8 mouse cellular contexts compared by ENCODE assay signal in the genomic region with DNA sequence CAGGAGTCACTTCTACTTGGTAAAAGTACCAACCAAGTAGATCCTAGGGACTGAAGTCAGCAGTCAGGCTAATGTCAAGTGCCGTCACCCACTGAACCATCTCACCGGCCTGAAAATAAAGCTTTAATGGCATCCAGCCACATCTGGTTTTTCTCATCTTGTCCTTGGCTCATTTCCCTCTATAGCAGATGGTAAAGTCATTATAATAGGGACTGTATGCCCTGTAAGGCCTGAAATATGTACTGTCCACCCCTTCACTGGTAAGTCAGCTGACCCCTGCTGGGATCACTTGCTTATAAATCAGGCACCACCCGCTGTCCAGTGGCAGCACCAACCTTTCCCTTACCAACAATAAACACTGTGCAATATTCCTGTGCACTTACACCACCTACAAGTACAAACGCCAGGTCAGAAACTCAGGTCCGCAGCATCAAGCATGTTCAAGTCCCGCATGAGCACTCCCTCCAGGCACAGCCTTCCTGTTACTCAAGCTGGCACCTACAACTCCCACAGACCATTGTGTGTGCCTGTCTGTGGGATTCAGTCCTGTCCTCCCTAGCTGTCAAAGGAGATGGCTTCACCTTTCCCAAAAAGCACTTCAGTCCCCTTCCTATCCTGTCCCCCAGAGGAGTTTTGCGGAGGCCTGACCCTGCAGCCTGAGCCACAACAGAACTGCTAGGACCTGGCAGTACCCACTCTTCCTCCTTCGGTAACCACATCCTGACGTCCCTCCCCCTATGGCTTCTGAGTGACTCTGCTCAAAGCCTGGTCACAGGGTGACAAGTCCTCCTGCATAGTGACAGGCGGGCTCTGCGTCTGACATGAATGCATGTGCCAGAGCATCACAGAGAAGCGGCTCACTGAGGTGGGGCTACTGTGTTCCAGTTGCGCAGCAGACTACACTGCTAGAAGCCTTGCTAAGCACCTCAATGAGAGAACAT. TPM values are rescaled to one million over a fixed set of nuclear protein-coding genes. Genes with fewer than 3 reads are reported as not detected.
A peak's percentile ranks its signal among the peaks of the same experiment; 100 is the strongest.
DNase-seq lines count a peak whose midpoint lies in the region; ATAC-seq and TF ChIP-seq lines count a peak whose summit lies in the region.
"Had no signal": no experiment of that assay in that cellular context is flagged by ENCODE, and none has a peak within 500 bp of the region (broad histone marks: within the 10 kb centered on the region; RNA-seq: fewer than 3 reads in every experiment).

No protein-coding gene starts in this region.

- no peaks in the 10 kb centered on the region for H3K27me3 ChIP-seq in heart, embryonic 11.5 days (ENCODE audit: control insufficient read depth, insufficient read depth, low read length)
- H3K27me3 ChIP-seq in liver, embryonic 15.5 days = no peaks in the 10 kb centered on the region
- H3K27me3 ChIP-seq in stomach, postnatal 0 days (ENCODE audit: control insufficient read depth, insufficient read depth, low read length) = no peaks in the 10 kb centered on the region
- H3K27me3 ChIP-seq: hindbrain, embryonic 12.5 days had no signal

- no peak for ATAC-seq in heart, embryonic 11.5 days (replicated peaks; ENCODE audit: insufficient number of reproducible peaks, low FRiP score, low TSS enrichment)
- peak; percentile 27; the same call in 1 of the 2 replicates for ATAC-seq in liver, embryonic 15.5 days (ENCODE audit: insufficient read depth)
- ATAC-seq in stomach, postnatal 0 days (ENCODE audit: low FRiP score, low TSS enrichment) = no peak; the same call in 1 of the 2 replicates

- no peak overlapping the region for H3K4me2 ChIP-seq in heart, embryonic 11.5 days
- no peak overlapping the region for H3K4me2 ChIP-seq in liver, embryonic 15.5 days
- H3K4me2 ChIP-seq in stomach, postnatal 0 days (replicated peaks; ENCODE audit: low read depth) = no peak overlapping the region
- H3K4me2 ChIP-seq: hindbrain, embryonic 12.5 days had no signal

- no peak for TF ChIP-seq EP300 in stomach, postnatal 0 days (optimal IDR thresholded peaks at IDR 0.05)

- no peaks in the 10 kb centered on the region for H3K9me3 ChIP-seq in heart, embryonic 11.5 days (replicated peaks; ENCODE audit: control insufficient read depth, low read length)
- no peaks in the 10 kb centered on the region for H3K9me3 ChIP-seq in liver, embryonic 15.5 days (replicated peaks)
- no peaks in the 10 kb centered on the region for H3K9me3 ChIP-seq in stomach, postnatal 0 days (ENCODE audit: control insufficient read depth, low read length)
- H3K9me3 ChIP-seq: hindbrain, embryonic 12.5 days had no signal

- WGBS in heart, embryonic 11.5 days (ENCODE audit: insufficient replicate concordance) = 80% methylated on average over 13 of the region's 13 CpGs
- 62% methylated on average over 13 of the region's 13 CpGs for WGBS in liver, embryonic 15.5 days (ENCODE audit: insufficient replicate concordance)
- 73% methylated on average over 13 of the region's 13 CpGs for WGBS in stomach, postnatal 0 days

- peak overlapping the region; percentile 28; the same call in 1 of the 2 replicates for H3K9ac ChIP-seq in heart, embryonic 11.5 days (ENCODE audit: low read depth, low read length)
- no peak overlapping the region for H3K9ac ChIP-seq in liver, embryonic 15.5 days
- 0 out of 2 replicates have a peak overlapping the region, but pooled peaks have one; percentile 18 for H3K9ac ChIP-seq in stomach, postnatal 0 days (ENCODE audit: low read length)
- H3K9ac ChIP-seq: hindbrain, embryonic 12.5 days had no signal

- no peak overlapping the region for H3K4me3 ChIP-seq in heart, embryonic 11.5 days (ENCODE audit: low read depth, low read length)
- H3K4me3 ChIP-seq in liver, embryonic 15.5 days (replicated peaks) = no peak overlapping the region
- no peak overlapping the region for H3K4me3 ChIP-seq in stomach, postnatal 0 days (ENCODE audit: low read depth, low read length)
- H3K4me3 ChIP-seq: hindbrain, embryonic 12.5 days had no signal

- peak overlapping the region; percentile 15; the same call in 1 of the 2 replicates for H3K27ac ChIP-seq in heart, embryonic 11.5 days (ENCODE audit: low read depth, low read length)
- no peak overlapping the region for H3K27ac ChIP-seq in liver, embryonic 15.5 days (replicated peaks)
- peak overlapping the region; percentile 73 for H3K27ac ChIP-seq in stomach, postnatal 0 days (replicated peaks)
- H3K27ac ChIP-seq: hindbrain, embryonic 12.5 days had no signal

- H3K4me1 ChIP-seq in heart, embryonic 11.5 days (ENCODE audit: control insufficient read depth, insufficient read depth, low read length) = peaks cover 12% of the 10 kb centered on the region; the same call in 1 of the 2 replicates
- peaks cover 44% of the 10 kb centered on the region for H3K4me1 ChIP-seq in liver, embryonic 15.5 days (replicated peaks)
- peaks cover 5% of the 10 kb centered on the region for H3K4me1 ChIP-seq in stomach, postnatal 0 days (replicated peaks; ENCODE audit: control insufficient read depth, insufficient read depth)

- TF ChIP-seq CTCF in stomach, postnatal 0 days (IDR thresholded peaks at IDR 0.05; ENCODE audit: low read depth) = no peak

- peak; percentile 43 to 50 for DNase-seq in spleen, postnatal 36 days (ENCODE audit: low spot score in 2 of 2)
- DNase-seq in spleen, adult 18-20 months = no peak
- DNase-seq in stomach, postnatal 0 days (ENCODE audit: low spot score) = no peak
- DNase-seq in right cerebral cortex, adult 2 months (ENCODE audit: low spot score in 2 of 2) = no peak
- DNase-seq in cerebellum, adult 11 months = no peak

- peaks cover 21% of the 10 kb centered on the region for H3K36me3 ChIP-seq in heart, embryonic 11.5 days (ENCODE audit: control insufficient read depth, insufficient read depth, low read length)
- H3K36me3 ChIP-seq in liver, embryonic 15.5 days (replicated peaks) = peaks cover 75% of the 10 kb centered on the region
- peaks cover 18% of the 10 kb centered on the region for H3K36me3 ChIP-seq in stomach, postnatal 0 days (ENCODE audit: control insufficient read depth, insufficient read depth, low read length)

RNA-seq across cellular contexts. Expression of a gene that starts 8.9 kb away (rescaled TPM):
- 32.9 and 33.4 TPM in 2 replicates for polyA plus RNA-seq in heart, embryonic 11.5 days (2014; fragmentation: Nextera tagmentation; extraction: Ambion mirVana)
- 17.4 and 20.9 TPM in 2 replicates for polyA plus RNA-seq in liver, embryonic 15.5 days (2015; fragmentation: Nextera tagmentation; extraction: Ambion mirVana)
- 39.5 and 44.4 TPM in 2 replicates for polyA plus RNA-seq in stomach, postnatal 0 days (2015; fragmentation: Nextera tagmentation; extraction: Ambion mirVana)

RNA-seq across cellular contexts. Expression of a gene that starts 23.6 kb away (rescaled TPM):
- polyA plus RNA-seq in heart, embryonic 11.5 days (2014; fragmentation: Nextera tagmentation; extraction: Ambion mirVana) = 260 and 262 TPM in 2 replicates
- 11.7 and 16.9 TPM in 2 replicates for polyA plus RNA-seq in liver, embryonic 15.5 days (2015; fragmentation: Nextera tagmentation; extraction: Ambion mirVana)
- 15.5 and 16.5 TPM in 2 replicates for polyA plus RNA-seq in stomach, postnatal 0 days (2015; fragmentation: Nextera tagmentation; extraction: Ambion mirVana)

RNA-seq across cellular contexts. Expression of a gene that starts 31.5 kb away (rescaled TPM):
- 1,570 and 1,662 TPM in 2 replicates for polyA plus RNA-seq in heart, embryonic 11.5 days (2014; fragmentation: Nextera tagmentation; extraction: Ambion mirVana)
- polyA plus RNA-seq in liver, embryonic 15.5 days (2015; fragmentation: Nextera tagmentation; extraction: Ambion mirVana) = 0.39 and 1.3 TPM in 2 replicates
- 24.4 and 30.4 TPM in 2 replicates for polyA plus RNA-seq in stomach, postnatal 0 days (2015; fragmentation: Nextera tagmentation; extraction: Ambion mirVana)

RNA-seq across cellular contexts. Expression of a gene that starts 32.1 kb away (rescaled TPM):
- polyA plus RNA-seq in heart, embryonic 11.5 days (2014; fragmentation: Nextera tagmentation; extraction: Ambion mirVana) = 2.8 and 4.6 TPM in 2 replicates
- polyA plus RNA-seq in liver, embryonic 15.5 days (2015; fragmentation: Nextera tagmentation; extraction: Ambion mirVana) = 1.4 and 1.8 TPM in 2 replicates
- polyA plus RNA-seq in stomach, postnatal 0 days (2015; fragmentation: Nextera tagmentation; extraction: Ambion mirVana) = 25.2 and 33.3 TPM in 2 replicates

RNA-seq across cellular contexts. Expression of a gene that starts 39.7 kb away (rescaled TPM):
- polyA plus RNA-seq in heart, embryonic 11.5 days (2014; fragmentation: Nextera tagmentation; extraction: Ambion mirVana) = 0.19 and 0.44 TPM in 2 replicates
- 0.07 and 0.26 TPM in 2 replicates for polyA plus RNA-seq in liver, embryonic 15.5 days (2015; fragmentation: Nextera tagmentation; extraction: Ambion mirVana)
- polyA plus RNA-seq in stomach, postnatal 0 days (2015; fragmentation: Nextera tagmentation; extraction: Ambion mirVana) = 0.89 and 0.98 TPM in 2 replicates

Comparison
In these comparisons a context has a peak if more than half of its experiments do, and no peak if none do; other contexts are left out.
1. DNase-seq: peak in spleen, postnatal 36 days (2 of 2); none in spleen, adult 18-20 months (0 of 2), stomach, postnatal 0 days (single experiment), right cerebral cortex, adult 2 months (0 of 2) and cerebellum, adult 11 months (single experiment).
2. RNA of a gene that starts 23.6 kb away (polyA plus RNA-seq): 260 to 262 TPM in heart, embryonic 11.5 days; 11.7 to 16.9 TPM in liver, embryonic 15.5 days and 15.5 to 16.5 TPM in stomach, postnatal 0 days; every median in the first group is over 10 times any median in the second.
3. RNA of a gene that starts 31.5 kb away (polyA plus RNA-seq): 1,570 to 1,662 TPM in heart, embryonic 11.5 days; 24.4 to 30.4 TPM in stomach, postnatal 0 days and 0.39 to 1.3 TPM in liver, embryonic 15.5 days; every median in the first group is over 10 times any median in the second.